ENCODE assay signal across 32 mouse cellular contexts in genomic region chr4:75894871-75895270, GRCm38 (mm10).
DNase-seq lines count a peak whose midpoint lies in the region; ATAC-seq and TF ChIP-seq lines count a peak whose summit lies in the region.
"Had no signal": no experiment of that assay in that cellular context is flagged by ENCODE, and none has a peak within 500 bp of the region (broad histone marks: within the 10 kb centered on the region; RNA-seq: fewer than 3 reads in every experiment).

No protein-coding gene starts in this region.

- peak; percentile 24; the same call in 1 of the 2 replicates for ATAC-seq in hindbrain, embryonic 14.5 days (ENCODE audit: low FRiP score)
- ATAC-seq in hindbrain, embryonic 13.5 days (ENCODE audit: low FRiP score): no peak
- peak; percentile 42; the same call in 1 of the 2 replicates for ATAC-seq in midbrain, embryonic 16.5 days
- no peak for ATAC-seq in midbrain, embryonic 13.5 days
- ATAC-seq: activated CD4-positive, CD25-positive, alpha-beta regulatory T cell, adult 4 months; intestine, postnatal 0 days; liver, embryonic 12.5 days; lung, postnatal 0 days had no signal

- H3K27me3 ChIP-seq in hindbrain, embryonic 14.5 days (ENCODE audit: control insufficient read depth, insufficient read depth, low read length): no peaks in the 10 kb centered on the region
- H3K27me3 ChIP-seq in hindbrain, embryonic 13.5 days: no peaks in the 10 kb centered on the region
- no peaks in the 10 kb centered on the region for H3K27me3 ChIP-seq in midbrain, embryonic 16.5 days (ENCODE audit: control insufficient read depth, insufficient read depth, low read depth, low read length)
- H3K27me3 ChIP-seq in midbrain, embryonic 13.5 days: no peaks in the 10 kb centered on the region
- H3K27me3 ChIP-seq: CH12.LX; embryonic facial prominence, embryonic 15.5 days; heart, embryonic 15.5 days; liver, embryonic 12.5 days; stomach, embryonic 15.5 days had no signal

- intact Hi-C loops in gastrocnemius, adult 2 months (cut with DNase I): no loop called here

- no peaks in the 10 kb centered on the region for H3K9me3 ChIP-seq in hindbrain, embryonic 14.5 days (ENCODE audit: control insufficient read depth, low read length)
- H3K9me3 ChIP-seq in hindbrain, embryonic 13.5 days: no peaks in the 10 kb centered on the region
- no peaks in the 10 kb centered on the region for H3K9me3 ChIP-seq in midbrain, embryonic 16.5 days (replicated peaks; ENCODE audit: control insufficient read depth, low read length, poor library complexity, severe bottlenecking)
- no peaks in the 10 kb centered on the region for H3K9me3 ChIP-seq in midbrain, embryonic 13.5 days
- H3K9me3 ChIP-seq: embryonic facial prominence, embryonic 15.5 days; heart, embryonic 10.5 days; heart, embryonic 15.5 days; liver, embryonic 12.5 days; stomach, embryonic 15.5 days had no signal

- H3K4me1 ChIP-seq in hindbrain, embryonic 14.5 days (replicated peaks; ENCODE audit: control insufficient read depth, insufficient read depth, low read length): no peaks in the 10 kb centered on the region
- no peaks in the 10 kb centered on the region for H3K4me1 ChIP-seq in hindbrain, embryonic 13.5 days (replicated peaks)
- no peaks in the 10 kb centered on the region for H3K4me1 ChIP-seq in midbrain, embryonic 16.5 days (ENCODE audit: control insufficient read depth, insufficient read depth, low read length)
- no peaks in the 10 kb centered on the region for H3K4me1 ChIP-seq in midbrain, embryonic 13.5 days (replicated peaks)
- H3K4me1 ChIP-seq: embryonic facial prominence, embryonic 15.5 days; heart, embryonic 10.5 days; heart, embryonic 15.5 days; liver, embryonic 12.5 days; stomach, embryonic 15.5 days had no signal

- H3K27ac ChIP-seq in hindbrain, embryonic 14.5 days: no peak overlapping the region
- H3K27ac ChIP-seq in hindbrain, embryonic 13.5 days: no peak overlapping the region
- no peak overlapping the region for H3K27ac ChIP-seq in midbrain, embryonic 16.5 days (ENCODE audit: low read length)
- H3K27ac ChIP-seq in midbrain, embryonic 13.5 days: no peak overlapping the region
- H3K27ac ChIP-seq in gastrocnemius, adult 2 months: no peak overlapping the region
- H3K27ac ChIP-seq: embryonic facial prominence, embryonic 15.5 days; heart, embryonic 10.5 days; heart, embryonic 15.5 days; liver, embryonic 12.5 days; macrophage; stomach, embryonic 15.5 days had no signal

- 55% methylated on average over 4 of the region's 4 CpGs for WGBS in hindbrain, embryonic 14.5 days
- WGBS in hindbrain, embryonic 13.5 days: 66% methylated on average over 4 of the region's 4 CpGs
- 12% methylated on average over 4 of the region's 4 CpGs for WGBS in midbrain, embryonic 16.5 days
- 8% methylated on average over 4 of the region's 4 CpGs for WGBS in midbrain, embryonic 13.5 days

- no peak for TF ChIP-seq CTCF in gastrocnemius, adult 2 months (IDR thresholded peaks at IDR 0.05)

- H3K4me2 ChIP-seq in hindbrain, embryonic 14.5 days (replicated peaks): no peak overlapping the region
- H3K4me2 ChIP-seq in hindbrain, embryonic 13.5 days: no peak overlapping the region
- H3K4me2 ChIP-seq in midbrain, embryonic 16.5 days (ENCODE audit: low read length): no peak overlapping the region
- no peak overlapping the region for H3K4me2 ChIP-seq in midbrain, embryonic 13.5 days (replicated peaks)
- H3K4me2 ChIP-seq: embryonic facial prominence, embryonic 15.5 days; heart, embryonic 15.5 days; liver, embryonic 12.5 days; stomach, embryonic 15.5 days had no signal

- no peaks in the 10 kb centered on the region for H3K36me3 ChIP-seq in hindbrain, embryonic 14.5 days (replicated peaks; ENCODE audit: control insufficient read depth, insufficient read depth)
- no peaks in the 10 kb centered on the region for H3K36me3 ChIP-seq in hindbrain, embryonic 13.5 days
- no peaks in the 10 kb centered on the region for H3K36me3 ChIP-seq in midbrain, embryonic 16.5 days (ENCODE audit: control insufficient read depth, insufficient read depth, low read length)
- no peaks in the 10 kb centered on the region for H3K36me3 ChIP-seq in midbrain, embryonic 13.5 days
- H3K36me3 ChIP-seq: embryonic facial prominence, embryonic 15.5 days; heart, embryonic 10.5 days; heart, embryonic 15.5 days; liver, embryonic 12.5 days; stomach, embryonic 15.5 days had no signal

- no peak overlapping the region for H3K9ac ChIP-seq in hindbrain, embryonic 14.5 days
- H3K9ac ChIP-seq in hindbrain, embryonic 13.5 days: no peak overlapping the region
- H3K9ac ChIP-seq in midbrain, embryonic 16.5 days (ENCODE audit: low read depth, low read length): no peak overlapping the region
- H3K9ac ChIP-seq in midbrain, embryonic 13.5 days (replicated peaks): no peak overlapping the region
- H3K9ac ChIP-seq: embryonic facial prominence, embryonic 15.5 days; heart, embryonic 15.5 days; liver, embryonic 12.5 days; stomach, embryonic 15.5 days had no signal

- peak; percentile 5 for DNase-seq in embryo, embryonic 10.5 days (ENCODE audit: low spot score)
- DNase-seq in embryo, embryonic 9.5 days (ENCODE audit: extremely low spot score): no peak
- DNase-seq in hindbrain, embryonic 14.5 days (ENCODE audit: low spot score): no peak
- no peak for DNase-seq in gastrocnemius, adult 2 months
- DNase-seq: adrenal gland, adult 2 months; adrenal gland, postnatal 36 days; cerebellum, adult 11 months; cerebellum, adult 9-10 months; cerebellum, postnatal 36 days; embryo, embryonic 11 days; gastrocnemius, postnatal 25 days; heart, adult 11 months; kidney, adult 9 months; kidney, postnatal 10 days; layer of hippocampus, postnatal 36 days; left cerebral cortex, postnatal 4 days; lung, adult 18-20 months; right cerebral cortex, postnatal 25 days; thymus, postnatal 14 days had no signal

- H3K4me3 ChIP-seq in hindbrain, embryonic 14.5 days (replicated peaks; ENCODE audit: low read length): no peak overlapping the region
- no peak overlapping the region for H3K4me3 ChIP-seq in hindbrain, embryonic 13.5 days
- H3K4me3 ChIP-seq in midbrain, embryonic 16.5 days (ENCODE audit: low read depth, low read length): no peak overlapping the region
- no peak overlapping the region for H3K4me3 ChIP-seq in midbrain, embryonic 13.5 days (replicated peaks)
- no peak overlapping the region for H3K4me3 ChIP-seq in gastrocnemius, adult 2 months
- H3K4me3 ChIP-seq: embryonic facial prominence, embryonic 15.5 days; heart, embryonic 10.5 days; heart, embryonic 15.5 days; liver, embryonic 12.5 days; stomach, embryonic 15.5 days had no signal

Comparison
In these comparisons a context has a peak if more than half of its experiments do, and no peak if none do; other contexts are left out.
1. ATAC-seq: peak in hindbrain, embryonic 14.5 days (single experiment) and midbrain, embryonic 16.5 days (single experiment); none in hindbrain, embryonic 13.5 days (single experiment) and midbrain, embryonic 13.5 days (single experiment).